Mouse (Mus musculus) heart, embryonic 12.5 days (tissue): ENCODE results near the gene Serpinb7. TPM values are rescaled to one million over a fixed set of nuclear protein-coding genes. Genes with fewer than 3 reads are reported as not detected.

Experiments used
- ATAC-seq: fragments of 200-750 bp; cut with Nextera tagmentation; 2 replicates; pipeline ENCODE4 v1.8.0; 2017; ENCODE audit warnings: moderate TSS enrichment, moderate library complexity; ENCODE audit not compliant: insufficient number of reproducible peaks, low FRiP score
- H3K27ac ChIP-seq: fragments of 300-500 bp; sonication (generic); 2 replicates; pipeline ENCODE4 v1.5.1; 2016; ENCODE audit warnings: mild to moderate bottlenecking, moderate library complexity; ENCODE audit not compliant: poor library complexity, severe bottlenecking
- H3K27me3 ChIP-seq: fragments of 300-500 bp; sonication (generic); replicated peaks from 2 replicates; pipeline ENCODE4 v1.6.1; 2016; ENCODE audit warnings: mild to moderate bottlenecking, moderate library complexity
- H3K36me3 ChIP-seq: fragments of 300-500 bp; sonication (generic); 2 replicates; pipeline ENCODE4 v1.6.1; 2016; ENCODE audit warnings: mild to moderate bottlenecking, moderate library complexity
- H3K4me1 ChIP-seq: fragments of 300-500 bp; sonication (generic); replicated peaks from 2 replicates; pipeline ENCODE4 v1.6.1; 2016; ENCODE audit warnings: mild to moderate bottlenecking
- H3K4me2 ChIP-seq: fragments of 300-500 bp; sonication (generic); 2 replicates; pipeline ENCODE4 v1.6.1; 2016; ENCODE audit warnings: mild to moderate bottlenecking, moderate library complexity
- H3K4me3 ChIP-seq: fragments of 300-500 bp; sonication (generic); 2 replicates; pipeline ENCODE4 v1.5.1; 2016; ENCODE audit warnings: mild to moderate bottlenecking
- H3K9ac ChIP-seq: fragments of 300-500 bp; sonication (generic); 2 replicates; pipeline ENCODE4 v1.6.1; 2016; ENCODE audit warnings: mild to moderate bottlenecking, moderate library complexity
- H3K9me3 ChIP-seq: fragments of 300-500 bp; sonication (generic); replicated peaks from 2 replicates; pipeline ENCODE4 v1.6.1; 2016; ENCODE audit warnings: mild to moderate bottlenecking, moderate library complexity
- WGBS: fragments of 180-500 bp; shearing (Covaris S2); methylation state at CpG from one replicate; pipeline ENCODE4 v1.1.7; 2016; 5-methylcytosine and 5-hydroxymethylcytosine counted together
- polyA plus RNA-seq: library from polyadenylated mRNA; unstranded; fragments of >200 nt; fragmentation: Nextera tagmentation; extraction: Ambion mirVana; gene quantifications from 2 replicates; pipeline ENCODE4 v1.2.1, GENCODE M21; 2016

Gene Serpinb7
- polyA plus RNA-seq, 1 experiment from 2014 or later = not detected

- ATAC-seq = no peak
- H3K36me3 ChIP-seq = no peaks in the 10 kb centered on the region
- WGBS = 72% methylated on average over 8 of the region's 8 CpGs
- no peaks in the 10 kb centered on the region for H3K4me1 ChIP-seq
- no peak overlapping the region for H3K4me2 ChIP-seq
- no peaks in the 10 kb centered on the region for H3K9me3 ChIP-seq
- H3K27ac ChIP-seq = no peak overlapping the region
- H3K27me3 ChIP-seq = no peaks in the 10 kb centered on the region
- no peak overlapping the region for H3K9ac ChIP-seq
- H3K4me3 ChIP-seq = no peak overlapping the region
These were observed 90.1 kb downstream of the Serpinb7 start for GRCm38 (mm10) chr1:107489577-107489976.

- no peak overlapping the region for H3K4me2 ChIP-seq
- no peak overlapping the region for H3K27ac ChIP-seq
- WGBS = 63% methylated on average over 2 of the region's 2 CpGs
- no peak overlapping the region for H3K9ac ChIP-seq
- H3K36me3 ChIP-seq = no peaks in the 10 kb centered on the region
- H3K27me3 ChIP-seq = no peaks in the 10 kb centered on the region
- H3K4me3 ChIP-seq = no peak overlapping the region
- ATAC-seq = no peak
- no peaks in the 10 kb centered on the region for H3K9me3 ChIP-seq
- H3K4me1 ChIP-seq = no peaks in the 10 kb centered on the region
These were observed 97.3 kb downstream of the Serpinb7 start for GRCm38 (mm10) chr1:107496789-107497188.

- H3K27ac ChIP-seq = no peak overlapping the region
- no peak overlapping the region for H3K4me3 ChIP-seq
- H3K4me1 ChIP-seq = no peaks in the 10 kb centered on the region
- H3K9me3 ChIP-seq = no peaks in the 10 kb centered on the region
- H3K4me2 ChIP-seq = no peak overlapping the region
- H3K36me3 ChIP-seq = no peaks in the 10 kb centered on the region
- no peak overlapping the region for H3K9ac ChIP-seq
- ATAC-seq = no peak
- H3K27me3 ChIP-seq = no peaks in the 10 kb centered on the region
These were observed 102.6 kb downstream of the Serpinb7 start for GRCm38 (mm10) chr1:107502025-107502424.

Other genes starting within 250 kb of the Serpinb7 start
- gene Serpinb3b, start 121.3 kb upstream of the Serpinb7 start, polyA plus RNA-seq = not detected in 2 replicates
- not detected in 2 replicates for gene Serpinb3c, start 121.3 kb upstream of the Serpinb7 start, polyA plus RNA-seq
- gene Serpinb11, start 38.5 kb upstream of the Serpinb7 start, polyA plus RNA-seq = not detected in 2 replicates
- gene Serpinb2, start 111.8 kb downstream of the Serpinb7 start, polyA plus RNA-seq = 0.24 and 0.30 TPM in 2 replicates
- 1.3 and 2.1 TPM in 2 replicates for gene Serpinb8, start 190.4 kb downstream of the Serpinb7 start, polyA plus RNA-seq